Mouse (Mus musculus) kidney, postnatal 14 days (tissue): ENCODE data around the gene Fam131c.

Experiments
- DNase-seq: peaks from one replicate; pipeline ENCODE4 v3.0.0; 2022; ENCODE audit warnings: mixed read lengths

Fam131c gene

DNA sequence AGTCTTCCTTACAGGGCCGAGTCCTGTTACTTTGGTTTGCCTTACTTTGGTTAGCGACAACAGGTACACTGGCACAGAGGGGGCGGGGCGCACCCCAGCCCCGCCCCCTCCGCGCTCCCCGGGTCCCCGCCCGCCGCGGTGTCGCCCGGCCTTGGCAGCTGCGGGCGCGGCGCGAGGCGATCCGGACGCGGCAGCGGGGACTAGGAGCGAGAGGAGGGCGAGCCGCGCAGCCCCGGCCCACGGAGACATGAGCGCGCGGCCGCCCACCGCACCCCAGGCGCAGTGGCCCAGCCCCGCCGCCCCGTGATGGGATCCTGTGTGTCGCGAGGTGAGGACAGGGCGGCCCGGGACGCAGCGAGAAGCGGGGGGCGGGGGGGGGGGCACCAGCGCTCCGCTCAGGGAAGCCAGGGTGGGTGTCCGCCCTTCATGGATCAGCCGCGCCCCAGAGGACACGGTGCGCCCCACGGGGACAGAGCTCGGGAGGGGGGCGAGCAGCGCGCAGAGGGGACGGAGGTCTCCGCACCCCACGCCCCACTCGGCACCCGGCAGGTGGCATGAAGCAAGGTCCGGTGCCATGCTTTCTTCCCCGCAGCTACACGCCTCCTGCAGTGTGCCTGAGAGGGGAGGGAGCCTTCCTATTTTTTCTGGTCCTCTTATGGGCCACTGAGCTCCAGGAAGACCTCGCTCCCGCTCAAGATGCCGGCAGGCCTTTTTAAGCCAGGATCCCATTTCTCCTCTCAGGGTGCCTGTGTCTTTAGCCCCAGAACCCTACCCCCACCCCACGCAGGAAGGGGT is at the start of gene Fam131c:
Gene Fam131c, plus strand, starts transcription at position 224 of the 795 bp plus-strand sequence.
- DNase-seq, result peak; percentile 75

- no peak for DNase-seq
Measured at GRCm38 (mm10) chr4:141322526-141322925, 45.5 kb upstream of the Fam131c start.

GRCm38 (mm10) chr4:141324771-141325191 is 43.2 kb upstream of the Fam131c start:
- peak; percentile 54 for DNase-seq

DNA sequence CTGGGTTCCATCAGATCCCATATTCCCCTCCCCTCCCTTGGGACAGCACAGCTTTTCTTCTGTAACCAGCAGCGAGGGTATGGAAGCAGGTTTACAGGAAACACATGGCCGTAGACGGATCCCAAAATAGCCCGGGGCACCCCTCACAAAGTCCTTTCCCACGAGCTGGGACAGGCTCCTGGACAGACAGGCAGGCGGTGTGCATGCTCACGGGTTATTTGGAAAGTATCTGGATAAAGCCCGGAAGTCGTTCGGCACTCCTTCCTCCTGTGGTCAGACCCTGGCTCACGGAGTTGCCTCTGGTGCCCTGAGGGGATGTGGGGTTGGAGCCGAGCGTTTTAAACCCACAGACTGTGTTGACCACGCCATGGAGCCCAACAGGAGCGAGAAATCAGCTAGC is 42.4 kb upstream of the Fam131c start:
- peak; percentile 56 for DNase-seq

DNA sequence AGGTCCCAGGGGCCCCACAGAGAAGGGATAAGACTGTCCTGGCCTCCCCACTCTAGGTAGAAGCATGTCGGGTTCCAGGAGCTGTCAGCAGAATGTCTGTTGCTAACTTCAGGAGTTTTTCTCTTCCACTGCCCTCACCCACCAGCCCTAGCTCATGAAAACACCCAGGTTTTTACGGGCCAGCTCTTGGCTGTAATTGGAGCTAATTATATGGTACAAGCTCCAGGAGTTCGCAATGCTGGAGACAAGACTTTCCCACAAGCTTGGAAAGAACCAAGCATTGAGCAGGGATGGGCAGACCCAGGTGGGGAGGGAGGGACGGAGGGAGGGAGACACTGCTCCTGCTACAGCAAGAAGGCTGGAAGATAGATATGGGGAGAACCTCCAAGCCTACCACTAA is 40.9 kb upstream of the Fam131c start:
- DNase-seq, result no peak

DNA sequence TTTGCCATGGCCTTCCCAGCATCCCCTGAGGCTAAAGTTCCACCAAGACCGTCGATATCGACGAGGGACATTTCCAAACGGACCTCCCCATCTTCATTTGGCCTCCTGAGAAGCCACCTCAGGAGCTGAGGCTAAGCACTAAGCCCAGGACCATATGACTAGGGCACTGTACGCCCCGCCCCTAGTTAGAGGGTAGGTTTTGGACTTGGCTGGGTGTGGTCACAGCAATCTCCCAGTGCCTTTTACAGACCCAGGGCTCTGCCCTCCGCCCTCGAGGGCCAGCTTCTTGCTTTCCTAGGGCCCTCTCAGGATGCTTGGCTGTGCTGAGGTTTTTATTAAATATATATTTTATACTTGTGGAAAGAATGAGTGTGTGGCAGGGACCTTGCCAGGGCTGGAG is 39.3 kb upstream of the Fam131c start:
- no peak for DNase-seq

GRCm38 (mm10) chr4:141329968-141330367 is 38.1 kb upstream of the Fam131c start:
- DNase-seq, result no peak

DNA sequence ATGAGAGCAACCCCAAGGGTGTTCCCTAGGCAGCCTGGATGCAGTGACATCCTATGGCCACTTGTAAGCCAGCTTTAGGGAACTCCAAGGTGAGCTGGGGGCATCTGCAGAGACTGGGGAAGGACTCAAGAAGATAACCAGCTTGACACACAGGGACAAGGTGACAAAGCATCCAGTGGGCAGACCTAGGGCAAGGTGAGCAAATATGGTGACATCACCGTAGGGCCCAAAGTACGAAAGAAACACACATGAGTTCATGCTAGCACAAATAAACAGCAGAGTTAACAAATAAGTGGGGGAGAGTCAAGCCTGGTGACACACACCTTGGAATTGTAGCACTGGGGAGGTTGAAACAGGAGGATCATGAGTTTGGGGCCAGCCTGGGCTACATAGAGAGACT is 36.6 kb upstream of the Fam131c start:
- no peak for DNase-seq

- no peak for DNase-seq
Measured at GRCm38 (mm10) chr4:141332258-141332657, 35.8 kb upstream of the Fam131c start.

DNA sequence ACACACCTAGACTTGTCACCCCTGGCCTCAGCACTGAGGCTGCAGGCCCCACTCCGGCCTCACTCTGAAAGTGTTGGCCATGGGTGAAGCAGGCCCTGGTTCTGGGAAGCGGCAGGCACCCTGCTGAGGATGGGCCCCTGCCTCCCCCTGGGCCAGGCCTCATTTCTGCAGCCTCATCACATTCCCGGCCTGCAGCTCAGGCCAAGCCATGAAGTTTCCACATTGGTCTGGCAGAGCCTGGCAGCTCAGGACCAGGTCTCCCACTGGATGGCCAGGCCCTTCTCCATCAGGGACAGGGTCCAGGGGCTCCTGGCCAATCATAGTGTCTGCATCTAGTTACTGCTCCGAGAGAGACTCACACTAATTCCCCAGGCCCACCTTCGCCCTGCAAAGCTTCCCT is 33.3 kb upstream of the Fam131c start:
- peak; percentile 58 for DNase-seq

GRCm38 (mm10) chr4:141335263-141335796 is 32.7 kb upstream of the Fam131c start:
- DNase-seq, result peak; percentile 55

- no peak for DNase-seq
Measured at GRCm38 (mm10) chr4:141336196-141336595, 31.8 kb upstream of the Fam131c start.

DNA sequence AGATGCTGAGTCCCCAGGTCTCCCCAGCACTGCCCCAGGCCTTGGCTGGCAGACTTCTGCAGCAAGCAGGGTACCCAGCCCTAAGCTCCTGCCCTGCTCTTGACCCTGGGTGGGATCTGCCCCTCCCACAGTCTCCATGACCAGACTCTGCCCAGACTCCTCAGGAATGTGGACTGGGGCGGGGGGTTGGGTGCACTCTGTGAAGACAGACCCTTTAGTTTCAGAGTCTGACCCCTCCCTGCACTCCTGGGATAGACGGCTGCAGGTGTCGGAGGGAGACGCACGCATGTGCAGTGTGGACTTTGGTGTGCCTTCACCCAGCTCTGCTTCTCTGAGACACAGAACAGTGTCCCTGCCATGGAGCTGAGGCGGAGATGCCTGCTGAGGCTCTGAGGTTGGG is 30.0 kb upstream of the Fam131c start:
- DNase-seq, result no peak

GRCm38 (mm10) chr4:141338853-141339252 is 29.2 kb upstream of the Fam131c start:
- DNase-seq, result no peak

GRCm38 (mm10) chr4:141341477-141341876 is 26.5 kb upstream of the Fam131c start:
- DNase-seq, result no peak

- DNase-seq, result no peak
Measured at GRCm38 (mm10) chr4:141343515-141343914, 24.5 kb upstream of the Fam131c start.

DNA sequence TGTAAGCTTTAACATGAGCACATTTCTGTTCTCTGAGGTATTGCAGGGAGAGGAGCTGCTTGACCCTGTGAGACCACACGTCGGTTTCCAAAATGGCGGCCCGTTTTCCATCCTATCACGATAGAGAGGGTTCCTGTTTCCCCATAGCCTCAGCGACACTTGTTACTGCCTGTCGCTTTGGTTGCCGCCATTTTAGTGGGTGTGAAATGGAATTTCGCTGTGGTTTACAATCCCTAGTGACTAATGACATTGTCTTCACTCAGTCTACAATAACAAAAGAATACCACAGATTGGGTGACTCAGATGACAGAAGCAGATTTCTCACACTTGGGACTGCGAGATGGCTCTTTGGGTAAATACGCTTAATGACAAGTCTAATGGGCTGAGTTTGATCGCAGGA is 22.8 kb upstream of the Fam131c start:
- no peak for DNase-seq

- DNase-seq, result no peak
Measured at GRCm38 (mm10) chr4:141347365-141347797, 20.6 kb upstream of the Fam131c start.

DNA sequence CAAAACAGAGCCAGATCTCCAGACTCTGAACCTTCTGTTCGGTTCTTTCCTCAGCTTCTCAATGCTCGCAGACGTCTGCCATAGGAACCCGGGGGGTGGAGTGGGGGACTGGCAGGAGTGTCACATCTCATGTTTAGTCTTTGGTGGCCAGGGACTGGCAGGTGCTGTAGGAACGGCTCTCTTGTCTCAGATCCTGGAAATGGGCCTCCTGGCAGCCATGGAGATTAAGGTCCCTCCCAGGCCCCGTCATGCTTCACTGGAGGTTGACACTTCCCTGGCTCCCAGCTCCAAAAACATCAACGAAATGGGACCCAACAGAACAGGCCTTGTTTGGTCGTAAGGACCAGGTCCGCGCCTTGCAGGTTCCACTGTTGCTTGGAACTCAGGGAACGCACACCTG is 19.4 kb upstream of the Fam131c start:
- DNase-seq, result no peak

DNA sequence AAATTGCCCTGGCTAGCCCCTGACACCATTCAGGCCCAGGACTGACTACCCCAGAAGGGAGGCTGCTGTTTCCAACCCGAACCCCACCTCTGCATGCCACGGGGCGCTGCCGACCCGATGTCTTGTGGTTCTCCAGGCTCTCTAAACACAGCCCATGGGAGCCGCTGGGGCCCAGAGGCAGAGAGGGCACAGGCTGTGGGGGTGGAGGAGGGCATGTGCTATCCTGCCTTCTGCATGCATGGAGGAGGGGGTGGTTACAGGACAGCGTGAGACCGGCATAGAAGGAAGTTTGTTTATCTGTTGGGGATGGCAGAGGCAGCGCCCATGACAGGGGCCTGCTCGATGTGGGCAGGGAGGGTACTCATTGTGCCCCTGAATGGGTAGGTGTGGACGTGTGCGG is 18.0 kb upstream of the Fam131c start:
- no peak for DNase-seq

GRCm38 (mm10) chr4:141351972-141352371 is 16.0 kb upstream of the Fam131c start:
- no peak for DNase-seq

DNA sequence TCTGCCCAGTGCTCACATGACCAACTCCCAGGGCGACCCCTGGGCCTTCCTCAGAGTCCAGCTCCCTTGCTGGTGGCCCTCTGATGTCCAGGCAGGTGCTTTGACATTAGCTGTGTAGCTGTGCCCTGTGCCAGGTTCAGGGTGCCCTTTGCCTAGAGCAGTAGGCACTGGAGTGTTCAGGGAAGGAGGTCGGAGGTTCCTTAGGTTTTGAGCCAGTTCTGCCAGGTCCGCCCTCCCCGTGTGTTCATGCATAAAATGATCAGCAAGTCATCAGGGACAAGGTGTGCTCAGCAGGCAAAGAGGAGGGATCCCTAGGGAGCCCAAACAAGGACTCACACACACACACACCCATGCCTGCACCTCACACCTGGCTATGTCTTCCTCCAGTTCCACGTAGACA is 15.0 kb upstream of the Fam131c start:
- peak; percentile 59 for DNase-seq

DNA sequence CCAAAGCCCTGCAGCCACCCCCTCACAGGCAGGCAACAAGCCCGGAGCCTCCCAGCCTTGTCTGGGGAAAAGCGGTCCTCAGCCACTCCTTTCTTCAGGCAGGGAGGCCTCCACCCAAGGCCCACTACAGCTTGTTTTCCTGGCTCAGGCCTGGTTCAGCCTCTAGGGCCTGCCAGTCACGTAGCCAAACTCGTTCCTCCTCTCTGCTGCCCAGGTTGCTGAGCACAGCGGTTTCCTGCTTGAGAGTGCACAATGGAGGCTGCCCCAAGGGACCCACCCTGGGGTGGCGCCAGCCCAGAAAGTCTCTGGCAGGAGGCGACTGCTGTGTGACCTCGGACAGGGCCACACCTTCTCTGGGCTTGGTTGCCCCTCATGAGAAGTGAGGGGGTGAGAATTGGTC is 14.2 kb upstream of the Fam131c start:
- DNase-seq, result peak; percentile 64

- no peak for DNase-seq
Measured at GRCm38 (mm10) chr4:141357811-141358210, 10.2 kb upstream of the Fam131c start.

- DNase-seq, result no peak
Measured at GRCm38 (mm10) chr4:141359222-141359621, 8.8 kb upstream of the Fam131c start.
